Mouse (Mus musculus): ENCODE results near the gene Lmcd1.

- TF ChIP-seq KAT2A (conservative IDR thresholded peaks at IDR 0.05; ENCODE audit: low read depth, low read length): no peak
- TF ChIP-seq CTCF (IDR thresholded peaks at IDR 0.05 in 2 of 3, conservative IDR thresholded peaks at IDR 0.05 in 1 of 3; ENCODE audit: control insufficient read depth in 1 of 3, insufficient read depth in 1 of 3, low read depth in 2 of 3, low read length in 3 of 3, poor library complexity in 1 of 3, severe bottlenecking in 1 of 3): no peak
Observed at GRCm38 (mm10) chr6:112327793-112328192, 54.2 kb downstream of the Lmcd1 start.

Data from MEL (cell line).